Mouse (Mus musculus) layer of hippocampus, adult 2 months (tissue): ENCODE data around the gene Tpcn2. TPM values are rescaled to one million over a fixed set of nuclear protein-coding genes. Genes with fewer than 3 reads are reported as not detected.

ENCODE experiments used
- DNase-seq, 2 experiments: peaks; one replicate each; pipeline ENCODE4 v3.0.0; 2022; ENCODE audit warnings: low spot score in 2 of 2
- H3K27ac ChIP-seq: fragments of 200-600 bp; 2 replicates; pipeline ENCODE4 v1.8.1; 2022
- H3K4me3 ChIP-seq: fragments of 200-600 bp; 2 replicates; pipeline ENCODE4 v1.8.1; 2022; ENCODE audit warnings: mild to moderate bottlenecking
- CTCF ChIP-seq: fragments of 200-600 bp; conservative IDR thresholded peaks from 2 replicates; pipeline ENCODE4 v1.8.1; 2022; ENCODE audit warnings: antibody characterized with exemption, mild to moderate bottlenecking, moderate library complexity
- total RNA-seq, 2 experiments: library from RNA; stranded (reverse); gene quantifications; 2 replicates each; pipeline ENCODE4 v1.2.3; 2021

Gene Tpcn2
- total RNA-seq, 2 experiments from 2014 or later = 5.8 to 8.3 TPM

GRCm38 (mm10) chr7:145291847-145292246, 8.0 kb upstream of the Tpcn2 start:
- Histone ChIP-seq H3K27ac (no peak overlapping the region), H3K4me3 (no peak overlapping the region)
- no peak for DNase-seq
- no peak for TF ChIP-seq CTCF

DNA sequence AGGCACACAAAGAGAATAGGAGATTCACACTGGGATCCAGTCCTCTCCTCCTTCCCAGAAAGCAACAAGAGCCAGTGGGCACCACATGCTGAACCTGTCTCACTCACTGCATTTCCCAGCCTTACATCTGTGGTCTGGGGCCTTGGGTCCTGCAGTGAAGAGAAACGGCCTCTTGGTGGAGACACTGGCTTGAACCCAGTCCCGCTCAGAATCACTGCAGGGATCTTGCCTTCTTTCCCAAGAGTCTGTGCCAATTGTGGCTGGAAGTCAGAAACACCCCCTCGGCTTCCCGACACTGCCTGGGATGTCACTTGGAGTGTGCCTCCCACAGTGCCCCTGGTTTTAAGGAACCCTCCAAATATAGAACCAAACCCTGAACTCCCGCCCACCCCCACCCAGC, 5.5 kb upstream of the Tpcn2 start:
- peak; percentile 74 for TF ChIP-seq CTCF
- Histone ChIP-seq H3K27ac (no peak overlapping the region), H3K4me3 (no peak overlapping the region)
- no peak for DNase-seq

DNA sequence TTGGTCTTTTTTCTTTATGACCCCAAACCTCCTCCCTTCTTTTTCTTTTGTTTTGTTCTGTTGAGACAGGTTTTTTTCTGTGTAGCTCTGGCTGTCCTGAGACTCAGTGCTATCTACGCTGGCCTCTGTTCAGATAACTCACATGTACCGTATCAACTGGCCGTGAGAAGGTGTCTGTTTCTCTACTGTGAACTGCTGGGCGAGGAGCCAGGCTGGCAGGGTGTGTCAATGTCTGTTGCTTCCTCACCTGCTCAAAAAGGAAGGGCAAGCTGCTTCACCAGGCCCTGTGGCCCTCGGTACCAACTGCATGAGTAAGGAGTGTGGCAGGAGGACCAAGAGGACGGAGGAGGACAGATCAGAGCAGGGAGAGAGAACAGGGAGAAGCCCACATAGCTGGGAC, 3.6 kb upstream of the Tpcn2 start:
- no peak for TF ChIP-seq CTCF
- no peak overlapping the region for H3K4me3 ChIP-seq
- no peak overlapping the region for H3K27ac ChIP-seq
- no peak for DNase-seq

GRCm38 (mm10) chr7:145285476-145285875, 1.7 kb upstream of the Tpcn2 start:
- no peak overlapping the region for H3K27ac ChIP-seq
- no peak overlapping the region for H3K4me3 ChIP-seq
- TF ChIP-seq CTCF = no peak
- no peak for DNase-seq

GRCm38 (mm10) chr7:145284293-145284692, 482 bp upstream of the Tpcn2 start:
- H3K4me3 ChIP-seq = no peak overlapping the region
- H3K27ac ChIP-seq = no peak overlapping the region
- DNase-seq = no peak
- TF ChIP-seq CTCF = no peak

- Histone ChIP-seq H3K4me3 (peak overlapping the region; percentile 66), H3K27ac (peak overlapping the region; percentile 79; the same call in 1 of the 2 replicates)
- DNase-seq = no peak
- TF ChIP-seq CTCF = no peak
Observed at GRCm38 (mm10) chr7:145283041-145283440, 770 bp downstream of the Tpcn2 start.

DNA sequence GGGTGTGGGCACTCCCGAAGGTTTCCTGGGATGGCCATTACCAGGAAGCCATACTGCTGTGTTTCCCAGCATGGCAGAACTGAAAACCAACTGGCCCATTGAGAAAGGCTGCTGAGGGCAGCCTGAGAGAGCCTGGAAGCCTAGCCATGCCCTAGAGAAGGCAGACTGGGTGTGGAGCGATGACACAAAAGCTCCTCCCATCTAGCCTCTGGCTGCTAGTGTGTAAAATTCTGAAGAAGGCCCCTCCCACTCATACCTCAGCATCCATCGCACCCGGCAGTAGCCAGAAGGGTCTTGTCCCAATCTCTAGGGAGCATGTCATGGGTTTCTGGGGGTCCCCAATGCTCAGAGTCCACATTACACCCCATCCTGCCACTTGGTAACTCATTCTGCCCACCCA, 2.4 kb downstream of the Tpcn2 start:
- TF ChIP-seq CTCF = no peak
- DNase-seq = no peak
- no peak overlapping the region for H3K27ac ChIP-seq
- no peak overlapping the region for H3K4me3 ChIP-seq

GRCm38 (mm10) chr7:145275488-145275887, 8.3 kb downstream of the Tpcn2 start:
- no peak overlapping the region for H3K27ac ChIP-seq
- no peak for DNase-seq
- no peak for TF ChIP-seq CTCF
- H3K4me3 ChIP-seq = no peak overlapping the region

- Histone ChIP-seq H3K4me3 (no peak overlapping the region), H3K27ac (no peak overlapping the region)
- DNase-seq = no peak
- no peak for TF ChIP-seq CTCF
Observed at GRCm38 (mm10) chr7:145270955-145271354, 12.9 kb downstream of the Tpcn2 start.

DNA sequence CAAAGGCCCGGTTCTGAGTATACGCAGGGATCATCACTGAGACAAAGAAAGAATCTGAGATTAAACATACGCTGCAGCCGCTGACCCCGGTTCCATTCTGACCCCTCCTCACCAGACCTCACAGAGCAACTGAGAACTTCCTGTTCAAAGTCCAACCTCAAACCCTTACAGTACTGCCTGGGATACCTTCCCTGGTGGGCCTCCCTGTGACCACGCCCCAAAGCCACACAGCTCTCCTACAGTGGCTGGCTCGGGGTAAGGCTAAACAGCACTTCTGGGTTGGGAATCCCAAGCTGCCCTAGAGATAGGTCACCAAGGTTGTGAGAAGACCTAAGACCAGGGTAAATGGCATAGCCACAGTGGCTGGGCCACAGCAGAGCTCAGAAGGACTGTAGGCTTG, 14.9 kb downstream of the Tpcn2 start:
- no peak overlapping the region for H3K4me3 ChIP-seq
- H3K27ac ChIP-seq = no peak overlapping the region
- no peak for DNase-seq
- TF ChIP-seq CTCF = no peak

DNA sequence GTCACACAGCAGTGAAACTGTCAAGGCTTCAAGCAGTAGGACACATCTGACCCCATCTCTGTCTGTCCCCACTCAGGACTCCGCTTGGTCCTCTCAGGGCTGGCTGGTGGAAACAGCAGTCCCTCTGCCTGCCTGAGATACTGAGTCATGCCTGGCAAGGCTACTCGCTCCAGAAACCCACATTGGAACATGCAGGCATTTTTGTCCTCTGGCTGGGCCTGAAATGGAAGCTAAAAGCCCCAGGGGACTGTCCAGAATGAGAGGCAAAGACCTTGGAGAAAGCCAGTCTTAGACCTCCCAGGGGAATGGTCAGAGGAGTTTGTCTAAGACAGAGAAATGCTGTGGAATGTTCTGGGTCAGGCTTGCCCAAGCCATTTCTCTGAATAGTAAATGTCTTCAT, 17.8 kb downstream of the Tpcn2 start:
- DNase-seq = no peak
- no peak overlapping the region for H3K27ac ChIP-seq
- no peak for TF ChIP-seq CTCF
- no peak overlapping the region for H3K4me3 ChIP-seq

- no peak for TF ChIP-seq CTCF
- no peak for DNase-seq
- no peak overlapping the region for H3K4me3 ChIP-seq
- H3K27ac ChIP-seq = no peak overlapping the region
Observed at GRCm38 (mm10) chr7:145264202-145264601, 19.6 kb downstream of the Tpcn2 start.

- no peak for DNase-seq
- TF ChIP-seq CTCF = no peak
- Histone ChIP-seq H3K27ac (no peak overlapping the region), H3K4me3 (no peak overlapping the region)
Observed at GRCm38 (mm10) chr7:145256092-145256491, 27.7 kb downstream of the Tpcn2 start.

DNA sequence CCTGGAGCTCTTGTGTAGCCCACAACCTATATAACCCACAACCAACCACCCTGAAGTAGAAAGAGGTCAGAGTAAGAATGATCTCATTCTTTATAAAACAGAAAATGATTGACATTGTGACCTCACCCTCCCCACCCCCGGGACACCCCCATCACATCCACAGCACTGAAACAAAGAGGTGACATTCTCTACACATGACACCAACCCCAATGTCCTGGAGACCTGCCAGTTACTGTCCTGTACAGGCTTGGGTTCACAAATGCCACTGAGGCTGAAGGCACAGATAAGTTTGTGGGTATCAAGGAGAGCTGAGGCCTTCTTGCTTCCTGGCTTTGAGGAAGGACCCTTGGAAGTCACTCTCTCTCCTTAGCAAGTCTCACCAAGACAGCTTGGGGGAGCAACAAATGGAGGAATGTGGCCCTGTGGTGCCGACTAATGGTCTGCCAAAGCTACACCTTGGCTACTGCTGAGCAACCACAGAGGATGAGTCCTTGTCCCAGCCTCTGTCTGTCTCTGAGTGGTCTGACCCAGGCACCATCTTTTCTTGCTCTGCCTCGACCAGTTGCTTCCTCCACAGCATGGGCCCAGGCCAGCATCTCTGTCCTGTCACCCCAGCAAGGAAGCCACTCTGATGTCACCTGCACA, 29.7 kb downstream of the Tpcn2 start:
- no peak overlapping the region for H3K27ac ChIP-seq
- TF ChIP-seq CTCF = no peak

More for the DNA sequence above, 29.7 kb downstream of the Tpcn2 start:
- no peak overlapping the region for H3K4me3 ChIP-seq
- no peak for DNase-seq
